Mouse (Mus musculus) kidney, postnatal 0 days (tissue): Measurements from ENCODE around the gene Pum1. TPM values are rescaled to one million over a fixed set of nuclear protein-coding genes. Genes with fewer than 3 reads are reported as not detected.

Source experiments
- ATAC-seq: fragments of 200-750 bp; cut with Nextera tagmentation; replicated peaks from 2 replicates; pipeline ENCODE4 v1.8.0; 2017; ENCODE audit warnings: low read depth, moderate number of reproducible peaks, moderate TSS enrichment, moderate library complexity; ENCODE audit not compliant: low FRiP score
- DNase-seq: peaks from one replicate; pipeline ENCODE4 v3.0.0-alpha.2; 2016; ENCODE audit warnings: low spot score
- H3K27ac ChIP-seq: fragments of 300-500 bp; sonication (generic); 2 replicates; pipeline ENCODE4 v1.5.1; 2014; ENCODE audit warnings: mild to moderate bottlenecking
- H3K27me3 ChIP-seq: fragments of 300-500 bp; sonication (generic); 2 replicates; pipeline ENCODE4 v1.6.1; 2014; ENCODE audit warnings: low read length, mixed read lengths; ENCODE audit not compliant: insufficient read depth
- H3K36me3 ChIP-seq: fragments of 300-500 bp; sonication (generic); 2 replicates; pipeline ENCODE4 v1.6.1; 2014; ENCODE audit warnings: low read length, mixed read lengths; ENCODE audit not compliant: insufficient read depth
- H3K4me1 ChIP-seq: fragments of 300-500 bp; sonication (generic); replicated peaks from 2 replicates; pipeline ENCODE4 v1.6.1; 2014; ENCODE audit warnings: antibody characterized with exemption, low read length, mixed read lengths; ENCODE audit not compliant: insufficient read depth
- H3K4me2 ChIP-seq: fragments of 300-500 bp; sonication (generic); 2 replicates; pipeline ENCODE4 v1.6.1; 2014; ENCODE audit warnings: mild to moderate bottlenecking, low read length, moderate library complexity, mixed read lengths
- H3K4me3 ChIP-seq: fragments of 300-500 bp; sonication (generic); replicated peaks from 2 replicates; pipeline ENCODE4 v1.5.1; 2014; ENCODE audit warnings: low read depth, low read length
- H3K9ac ChIP-seq: fragments of 300-500 bp; sonication (generic); 2 replicates; pipeline ENCODE4 v1.6.1; 2014; ENCODE audit warnings: low read depth, low read length
- H3K9me3 ChIP-seq: fragments of 300-500 bp; sonication (generic); replicated peaks from 2 replicates; pipeline ENCODE4 v1.6.1; 2016; ENCODE audit warnings: low read length, inconsistent platforms, mixed read lengths
- CTCF ChIP-seq: IDR thresholded peaks from 2 replicates; pipeline ENCODE4 v1.5.1; 2016; ENCODE audit warnings: antibody characterized with exemption, low read depth, mild to moderate bottlenecking, moderate library complexity
- WGBS: fragments of 180-500 bp; shearing (Covaris S2); extraction: QIAGEN DNeasy Blood & Tissue Kit; methylation state at CpG from one replicate; pipeline ENCODE4 v1.1.7; 2014; 5-methylcytosine and 5-hydroxymethylcytosine counted together
- polyA plus RNA-seq: library from polyadenylated mRNA; unstranded; fragments of >200 nt; fragmentation: Nextera tagmentation; extraction: Ambion mirVana; gene quantifications from 2 replicates; pipeline ENCODE4 v1.2.1, GENCODE M21; 2015

The Pum1 gene
- polyA plus RNA-seq, 1 experiment from 2014 or later, result 56.7 TPM

DNA sequence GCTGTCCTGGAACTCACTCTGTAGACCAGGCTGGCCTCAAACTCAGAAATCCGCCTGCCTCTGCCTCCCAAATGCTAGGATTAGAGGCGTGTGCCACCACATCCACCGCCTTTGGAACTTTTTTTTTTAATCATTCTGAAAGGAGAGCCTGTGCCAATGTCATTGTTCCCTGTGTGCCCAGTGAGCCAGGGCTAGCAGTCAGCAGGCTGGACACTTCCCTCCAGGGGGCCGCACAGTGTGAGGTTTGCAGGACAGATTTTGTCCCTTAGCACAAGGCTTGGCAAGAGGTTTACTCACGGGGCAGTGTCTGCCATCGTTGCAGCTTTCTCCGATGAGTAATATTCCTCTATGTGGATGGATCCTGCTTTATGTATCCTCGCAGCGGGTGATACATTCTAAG is 143.6 kb downstream of the Pum1 start:
- Histone ChIP-seq H3K4me1 (0 out of 2 replicates have a peak, but pooled peaks cover 5% of the 10 kb centered on the region), H3K9ac (no peak overlapping the region), H3K4me3 (no peak overlapping the region), H3K36me3 (no peaks in the 10 kb centered on the region), H3K4me2 (no peak overlapping the region), H3K27me3 (no peaks in the 10 kb centered on the region), H3K9me3 (no peaks in the 10 kb centered on the region), H3K27ac (no peak overlapping the region)
- DNase-seq (no peak), ATAC-seq (no peak)
- 93% methylated on average over 9 of the region's 9 CpGs for WGBS
- no peak for TF ChIP-seq CTCF

DNA sequence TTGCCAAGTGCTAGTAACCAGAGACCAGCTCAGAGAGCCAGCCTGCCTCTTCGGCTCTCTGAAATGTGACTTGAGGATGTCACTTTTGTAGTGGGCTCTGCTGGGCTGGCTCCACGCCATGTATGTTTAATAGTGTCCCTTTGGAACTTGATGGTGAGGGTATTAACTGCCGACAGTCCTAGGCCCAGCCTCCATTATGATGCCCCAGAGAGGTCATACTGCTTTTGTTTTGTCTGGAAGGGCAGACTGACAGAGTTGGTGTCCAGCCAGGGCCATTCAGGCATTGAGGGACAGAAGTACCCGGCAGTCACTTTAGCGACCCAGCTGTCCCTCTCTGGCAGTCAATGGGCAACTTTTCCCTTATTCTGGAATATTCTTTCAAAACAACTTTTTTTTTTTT is 146.7 kb downstream of the Pum1 start:
- WGBS, result 57% methylated on average over 5 of the region's 5 CpGs
- Histone ChIP-seq H3K36me3 (no peaks in the 10 kb centered on the region), H3K4me2 (no peak overlapping the region), H3K9ac (no peak overlapping the region), H3K27ac (no peak overlapping the region), H3K27me3 (no peaks in the 10 kb centered on the region), H3K9me3 (no peaks in the 10 kb centered on the region), H3K4me3 (no peak overlapping the region), H3K4me1 (no peaks in the 10 kb centered on the region)
- no peak for TF ChIP-seq CTCF
- DNase-seq (no peak), ATAC-seq (no peak)

DNA sequence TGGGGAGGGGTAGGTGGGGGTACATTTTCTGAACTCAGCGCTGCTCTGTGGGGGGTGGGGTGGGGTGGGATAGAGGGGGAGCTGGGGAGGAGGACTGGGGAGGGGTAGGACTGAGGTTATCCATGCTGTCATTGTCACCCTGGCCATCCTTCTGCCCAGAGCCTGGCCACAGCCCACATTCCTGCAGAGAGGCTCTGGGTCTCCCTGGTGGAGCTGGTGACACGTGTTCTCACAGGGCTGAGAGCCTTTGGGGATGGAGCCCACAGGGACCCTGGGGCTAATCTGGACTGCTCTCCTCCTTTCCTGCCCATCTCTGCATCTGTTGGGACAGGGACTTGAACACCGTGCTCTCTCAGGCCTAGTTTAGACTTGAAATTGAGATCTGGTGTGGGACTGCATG is 147.7 kb downstream of the Pum1 start:
- DNase-seq (no peak), ATAC-seq (no peak)
- no peaks in the 10 kb centered on the region for H3K9me3 ChIP-seq
- H3K36me3 ChIP-seq, result no peaks in the 10 kb centered on the region
- H3K27ac ChIP-seq, result no peak overlapping the region
- no peak overlapping the region for H3K9ac ChIP-seq
- H3K4me1 ChIP-seq, result no peaks in the 10 kb centered on the region
- 59% methylated on average over 3 of the region's 3 CpGs for WGBS
- no peak overlapping the region for H3K4me3 ChIP-seq
- TF ChIP-seq CTCF, result no peak
- no peak overlapping the region for H3K4me2 ChIP-seq
- no peaks in the 10 kb centered on the region for H3K27me3 ChIP-seq

DNA sequence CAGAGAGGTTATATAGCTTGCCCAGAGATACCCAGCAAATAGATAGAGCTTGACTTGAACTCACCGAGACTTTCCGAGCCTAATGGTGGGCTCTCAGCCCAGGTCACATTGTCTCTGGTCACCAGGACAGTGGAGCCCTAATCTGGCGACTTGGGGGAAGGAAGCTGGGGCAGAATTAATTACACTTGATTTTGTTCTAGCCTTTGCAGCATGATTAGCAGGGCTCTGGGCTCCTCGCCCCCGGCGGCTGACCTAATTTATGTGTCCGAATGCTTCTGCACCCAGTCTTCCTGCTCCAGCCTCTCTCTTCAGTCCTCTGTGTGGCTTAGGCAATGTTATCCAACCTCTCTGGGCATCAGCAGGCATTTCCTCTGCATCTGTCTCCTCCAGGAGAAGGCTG is 148.3 kb downstream of the Pum1 start:
- Histone ChIP-seq H3K36me3 (no peaks in the 10 kb centered on the region), H3K27ac (no peak overlapping the region), H3K4me3 (no peak overlapping the region), H3K9ac (no peak overlapping the region), H3K4me1 (no peaks in the 10 kb centered on the region), H3K4me2 (no peak overlapping the region), H3K27me3 (no peaks in the 10 kb centered on the region), H3K9me3 (no peaks in the 10 kb centered on the region)
- no peak for DNase-seq
- no peak for ATAC-seq
- no peak for TF ChIP-seq CTCF
- 49% methylated on average over 7 of the region's 7 CpGs for WGBS

DNA sequence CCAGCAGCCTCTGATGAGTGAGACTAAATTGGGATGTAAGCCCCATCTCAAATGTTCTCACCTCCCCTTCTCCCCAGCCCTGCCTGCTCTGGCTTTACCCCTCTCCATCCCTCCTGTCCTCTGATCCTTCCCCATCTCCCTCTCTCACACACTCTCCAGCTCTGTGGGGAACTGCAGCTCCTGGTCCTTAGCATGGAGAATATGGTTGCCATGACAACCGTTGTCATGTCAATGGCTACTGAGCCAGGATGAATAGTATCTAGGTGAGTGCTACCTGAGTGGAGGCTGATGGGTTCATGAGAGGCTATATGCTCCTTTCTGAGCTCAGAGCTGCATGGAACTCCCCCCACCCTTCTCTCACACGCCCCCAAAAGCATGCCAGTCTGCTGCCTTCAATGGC is 150.8 kb downstream of the Pum1 start:
- Histone ChIP-seq H3K9ac (no peak overlapping the region), H3K4me3 (no peak overlapping the region), H3K9me3 (no peaks in the 10 kb centered on the region), H3K4me2 (no peak overlapping the region), H3K27ac (no peak overlapping the region), H3K27me3 (no peaks in the 10 kb centered on the region), H3K36me3 (no peaks in the 10 kb centered on the region), H3K4me1 (no peaks in the 10 kb centered on the region)
- no peak for TF ChIP-seq CTCF
- DNase-seq (no peak), ATAC-seq (no peak)
- 51% methylated on average over 2 of the region's 2 CpGs for WGBS

DNA sequence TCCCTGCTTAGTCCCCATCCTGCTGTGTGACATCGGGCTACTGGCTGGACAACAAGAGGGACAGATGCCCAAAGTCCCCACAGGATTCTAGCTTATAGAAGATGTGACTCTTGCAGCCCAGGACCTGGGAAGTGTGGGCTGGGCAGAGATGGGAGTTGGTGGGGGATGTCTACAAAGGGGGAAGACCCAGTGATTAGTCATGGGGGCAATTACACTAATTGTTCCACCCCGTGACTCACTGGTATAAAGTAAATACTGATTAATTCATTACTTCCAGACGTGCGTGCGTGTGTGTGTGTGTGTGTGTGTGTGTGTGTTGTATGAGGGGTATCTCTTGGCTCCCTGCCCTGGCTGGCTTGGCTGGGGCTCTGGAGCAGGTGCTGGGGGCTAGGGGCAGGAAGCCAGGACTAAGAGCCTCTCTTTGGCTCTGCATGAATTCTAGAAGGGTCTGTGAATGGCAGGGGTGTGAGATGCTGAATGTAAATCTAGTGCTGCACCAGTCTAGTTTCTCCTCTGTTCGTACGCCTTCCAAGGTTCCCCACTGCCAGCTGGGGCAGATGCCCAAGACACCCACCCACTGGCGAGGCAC is 151.7 kb downstream of the Pum1 start:
- no peaks in the 10 kb centered on the region for H3K27me3 ChIP-seq
- DNase-seq, result no peak
- H3K36me3 ChIP-seq, result no peaks in the 10 kb centered on the region
- H3K4me3 ChIP-seq, result no peak overlapping the region
- TF ChIP-seq CTCF, result no peak
- WGBS, result 64% methylated on average over 8 of the region's 8 CpGs
- H3K9ac ChIP-seq, result no peak overlapping the region
- H3K9me3 ChIP-seq, result no peaks in the 10 kb centered on the region
- ATAC-seq, result no peak
- no peak overlapping the region for H3K4me2 ChIP-seq
- no peak overlapping the region for H3K27ac ChIP-seq
- H3K4me1 ChIP-seq, result no peaks in the 10 kb centered on the region

DNA sequence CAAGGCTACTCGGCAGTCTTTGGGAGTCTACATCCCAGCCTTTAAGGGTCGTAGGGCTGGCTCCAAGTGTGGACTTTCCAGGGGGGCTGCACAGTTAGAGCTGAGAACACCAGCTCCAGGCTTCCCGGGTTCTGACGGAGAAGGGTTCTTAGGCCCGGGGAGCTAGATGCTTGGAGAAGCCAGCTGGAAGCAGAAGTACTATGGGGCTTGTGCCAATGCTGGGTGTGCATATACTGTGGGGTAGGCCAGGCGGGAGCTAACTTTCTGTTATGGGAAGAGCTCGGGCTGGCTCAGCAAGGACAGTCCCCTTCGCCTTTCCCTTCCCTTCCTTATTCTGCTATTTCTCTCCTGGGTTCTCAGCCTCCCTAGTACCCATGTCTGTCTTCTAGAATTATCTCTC is 152.7 kb downstream of the Pum1 start:
- 85% methylated on average over 8 of the region's 8 CpGs for WGBS
- no peaks in the 10 kb centered on the region for H3K27me3 ChIP-seq
- H3K36me3 ChIP-seq, result no peaks in the 10 kb centered on the region
- ATAC-seq, result no peak
- no peak overlapping the region for H3K4me2 ChIP-seq
- no peak overlapping the region for H3K27ac ChIP-seq
- H3K4me3 ChIP-seq, result no peak overlapping the region
- no peaks in the 10 kb centered on the region for H3K4me1 ChIP-seq
- H3K9ac ChIP-seq, result no peak overlapping the region
- no peak for TF ChIP-seq CTCF
- no peak for DNase-seq
- H3K9me3 ChIP-seq, result no peaks in the 10 kb centered on the region
